Mouse (Mus musculus): Measurements from ENCODE around the gene Alox5ap.

DNA sequence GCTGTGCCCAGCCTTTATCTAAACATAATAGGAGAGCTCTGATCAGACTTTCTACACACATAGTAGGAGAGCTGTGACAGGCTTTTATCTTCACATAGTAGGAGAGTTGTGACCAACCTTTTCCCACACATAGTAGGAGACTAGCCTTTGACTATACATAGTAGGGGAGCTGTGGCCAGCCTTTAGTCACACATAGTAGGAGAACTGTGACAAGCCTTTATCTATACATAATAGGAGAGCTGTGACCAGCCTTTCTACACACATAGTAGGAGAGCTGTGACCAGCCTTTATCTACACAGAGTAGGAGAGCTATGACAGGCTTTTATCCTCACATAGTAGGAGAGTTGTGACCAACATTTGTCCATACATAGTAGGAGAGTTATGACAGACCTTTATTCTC, 19.3 kb downstream of the Alox5ap start:
- no peak for TF ChIP-seq POLR2A (IDR thresholded peaks at IDR 0.05; ENCODE audit: control insufficient read depth, extremely low read depth, insufficient read depth, low read length, poor library complexity)
- TF ChIP-seq CTCF (IDR thresholded peaks at IDR 0.05; ENCODE audit: borderline replicate concordance, control insufficient read depth, extremely low read depth, insufficient read depth, low read length, poor library complexity), result no peak

All from thymus, adult 2 months (tissue).